Mouse (Mus musculus) C2C12 (cell line): ENCODE results near the gene Srbd1. TPM values are rescaled to one million over a fixed set of nuclear protein-coding genes. Genes with fewer than 3 reads are reported as not detected.

Experiments used
- H3K27me3 ChIP-seq: one replicate; pipeline ENCODE4 v1.6.1; 2011; ENCODE audit not compliant: control insufficient read depth, insufficient read depth, insufficient read length
- H3K36me3 ChIP-seq: one replicate; pipeline ENCODE4 v1.6.1; 2011; ENCODE audit not compliant: control insufficient read depth, insufficient read depth
- H3K4me3 ChIP-seq: one replicate; pipeline ENCODE4 v1.5.1; 2011; ENCODE audit warnings: mild to moderate bottlenecking, control low read depth; ENCODE audit not compliant: poor library complexity, insufficient read depth, severe bottlenecking
- H3K79me2 ChIP-seq: one replicate; pipeline ENCODE4 v1.6.1; 2011; ENCODE audit not compliant: control insufficient read depth, insufficient read depth
- H3K79me3 ChIP-seq: one replicate; pipeline ENCODE4 v1.6.1; 2011; ENCODE audit warnings: low read depth, control low read depth
- H3ac ChIP-seq: one replicate; pipeline ENCODE3; 2011; ENCODE audit warnings: low read depth; ENCODE audit not compliant: control insufficient read depth, insufficient read length
- CEBPB ChIP-seq: IDR thresholded peaks from one replicate; pipeline ENCODE4 v1.6.1; 2011; ENCODE audit warnings: low read depth, mild to moderate bottlenecking, control low read depth, moderate library complexity
- CTCF ChIP-seq: IDR thresholded peaks from one replicate; pipeline ENCODE4 v1.5.1; 2011; ENCODE audit not compliant: control insufficient read depth, insufficient read depth, insufficient read length
- FOSL1 ChIP-seq: IDR thresholded peaks from one replicate; pipeline ENCODE4 v1.8.0; 2011; ENCODE audit warnings: mild to moderate bottlenecking, low read length; ENCODE audit not compliant: poor library complexity, insufficient read depth, severe bottlenecking
- MAX ChIP-seq: IDR thresholded peaks from one replicate; pipeline ENCODE4 v1.6.1; 2011; ENCODE audit warnings: mild to moderate bottlenecking, control low read depth
- MYOD1 ChIP-seq: IDR thresholded peaks from one replicate; pipeline ENCODE4 v1.6.1; 2011; ENCODE audit warnings: low read depth; ENCODE audit not compliant: control insufficient read depth, insufficient read length
- MYOG ChIP-seq: IDR thresholded peaks from one replicate; pipeline ENCODE4 v1.6.1; 2011; ENCODE audit not compliant: control insufficient read depth, insufficient read length; ENCODE audit errors: extremely low read depth
- USF1 ChIP-seq: IDR thresholded peaks from one replicate; pipeline ENCODE4 v1.6.1; 2011; ENCODE audit warnings: low read depth, mild to moderate bottlenecking, control low read depth, moderate library complexity
- polyA plus RNA-seq: library from polyadenylated mRNA; unstranded; fragments of >200 nt; fragmentation: generic; extraction: Trizol; gene quantifications from one replicate; pipeline ENCODE4 v1.2.1, GENCODE M21; 2012; ENCODE audit warnings: missing spikeins

Srbd1 gene
- polyA plus RNA-seq, 1 experiment = 7.6 TPM

GRCm38 (mm10) chr17:86038211-86038648 is 106.7 kb downstream of the Srbd1 start:
- H3K36me3 ChIP-seq = no peaks in the 10 kb centered on the region
- H3K4me3 ChIP-seq = no peak overlapping the region
- no peaks in the 10 kb centered on the region for H3K79me3 ChIP-seq
- H3K79me2 ChIP-seq = no peaks in the 10 kb centered on the region
- no peak for TF ChIP-seq FOSL1
- no peak for TF ChIP-seq MYOG
- TF ChIP-seq CEBPB = no peak
- TF ChIP-seq MYOD1 = no peak
- no peak for TF ChIP-seq MAX
- TF ChIP-seq USF1 = no peak
- no peak for TF ChIP-seq CTCF
- H3K27me3 ChIP-seq = no peaks in the 10 kb centered on the region
- no peak overlapping the region for H3ac ChIP-seq

- no peak overlapping the region for H3ac ChIP-seq
- H3K4me3 ChIP-seq = no peak overlapping the region
- H3K79me3 ChIP-seq = no peaks in the 10 kb centered on the region
- no peaks in the 10 kb centered on the region for H3K79me2 ChIP-seq
- H3K36me3 ChIP-seq = no peaks in the 10 kb centered on the region
- TF ChIP-seq MYOD1 = no peak
- no peak for TF ChIP-seq FOSL1
- TF ChIP-seq CEBPB = no peak
- no peak for TF ChIP-seq MYOG
- no peak for TF ChIP-seq USF1
- no peak for TF ChIP-seq CTCF
- TF ChIP-seq MAX = no peak
- H3K27me3 ChIP-seq = no peaks in the 10 kb centered on the region
These were observed 109.4 kb downstream of the Srbd1 start for GRCm38 (mm10) chr17:86035576-86035975.

- Histone ChIP-seq H3K36me3 (no peaks in the 10 kb centered on the region), H3K27me3 (no peaks in the 10 kb centered on the region), H3ac (no peak overlapping the region), H3K79me2 (no peaks in the 10 kb centered on the region), H3K79me3 (no peaks in the 10 kb centered on the region), H3K4me3 (no peak overlapping the region)
- TF ChIP-seq MAX = no peak
- no peak for TF ChIP-seq CEBPB
- no peak for TF ChIP-seq CTCF
- TF ChIP-seq USF1 = no peak
- TF ChIP-seq FOSL1 = no peak
- no peak for TF ChIP-seq MYOD1
- TF ChIP-seq MYOG = no peak
These were observed 109.8 kb downstream of the Srbd1 start for GRCm38 (mm10) chr17:86035146-86035545.

- Histone ChIP-seq H3K79me3 (no peaks in the 10 kb centered on the region), H3K27me3 (no peaks in the 10 kb centered on the region), H3K36me3 (no peaks in the 10 kb centered on the region), H3K4me3 (no peak overlapping the region), H3K79me2 (no peaks in the 10 kb centered on the region), H3ac (no peak overlapping the region)
- no peak for TF ChIP-seq MYOD1
- no peak for TF ChIP-seq CTCF
- no peak for TF ChIP-seq MAX
- no peak for TF ChIP-seq FOSL1
- TF ChIP-seq CEBPB = no peak
- no peak for TF ChIP-seq USF1
- TF ChIP-seq MYOG = no peak
These were observed 110.3 kb downstream of the Srbd1 start for GRCm38 (mm10) chr17:86034641-86035040.

GRCm38 (mm10) chr17:86032113-86032714 is 112.8 kb downstream of the Srbd1 start:
- Histone ChIP-seq H3K79me2 (no peaks in the 10 kb centered on the region), H3K36me3 (no peaks in the 10 kb centered on the region), H3K79me3 (no peaks in the 10 kb centered on the region), H3ac (no peak overlapping the region), H3K4me3 (no peak overlapping the region), H3K27me3 (no peaks in the 10 kb centered on the region)
- no peak for TF ChIP-seq CTCF
- TF ChIP-seq MYOD1 = no peak
- TF ChIP-seq FOSL1 = no peak
- no peak for TF ChIP-seq MAX
- no peak for TF ChIP-seq USF1
- no peak for TF ChIP-seq CEBPB
